Mouse (Mus musculus) spleen, adult 2 months (tissue): ENCODE data around the gene Nfu1. TPM values are rescaled to one million over a fixed set of nuclear protein-coding genes. Genes with fewer than 3 reads are reported as not detected.

Experiments
- DNase-seq, 2 experiments: peaks; one replicate each; pipeline versions ENCODE4 v3.0.0 to v3.0.0-alpha.2; 2012 to 2021; ENCODE audit warnings: low spot score in 2 of 2, low read depth in 1 of 2
- H3K27ac ChIP-seq: fragments of 200-500 bp; 2 replicates; pipeline ENCODE4 v1.5.1; 2012; ENCODE audit warnings: low read length, inconsistent platforms; ENCODE audit not compliant: insufficient read depth
- H3K27me3 ChIP-seq: fragments of 200-500 bp; 2 replicates; pipeline ENCODE4 v1.6.1; 2012; ENCODE audit warnings: mild to moderate bottlenecking, moderate library complexity, low read length, inconsistent platforms; ENCODE audit not compliant: control insufficient read depth, insufficient read depth
- H3K36me3 ChIP-seq: fragments of 200-500 bp; 2 replicates; pipeline ENCODE4 v1.6.1; 2012; ENCODE audit warnings: mild to moderate bottlenecking, low read length, inconsistent platforms; ENCODE audit not compliant: control insufficient read depth, insufficient read depth
- H3K4me1 ChIP-seq: fragments of 200-500 bp; 2 replicates; pipeline ENCODE4 v1.6.1; 2011; ENCODE audit warnings: inconsistent platforms; ENCODE audit not compliant: control insufficient read depth, insufficient read depth, insufficient read length
- H3K4me3 ChIP-seq: fragments of 200-500 bp; 2 replicates; pipeline ENCODE4 v1.5.1; 2011; ENCODE audit warnings: mild to moderate bottlenecking, inconsistent platforms; ENCODE audit not compliant: insufficient read depth, insufficient read length; ENCODE audit errors: extremely low read depth
- CTCF ChIP-seq: fragments of 200-500 bp; IDR thresholded peaks from 2 replicates; pipeline ENCODE4 v1.5.1; 2011; ENCODE audit warnings: mild to moderate bottlenecking, inconsistent platforms; ENCODE audit not compliant: insufficient read depth, insufficient read length, insufficient replicate concordance; ENCODE audit errors: extremely low read depth
- POLR2A ChIP-seq: fragments of 200-500 bp; IDR thresholded peaks from 2 replicates; pipeline ENCODE4 v1.6.1; 2011; ENCODE audit warnings: low read depth, low read length, inconsistent platforms
- WGBS: fragments of 180-500 bp; shearing (Covaris S2); methylation state at CpG from one replicate; pipeline ENCODE4 v1.1.7; 2018; 5-methylcytosine and 5-hydroxymethylcytosine counted together
- polyA plus RNA-seq: library from polyadenylated mRNA; depleted of rRNA; stranded (reverse); fragments of >200 nt; gene quantifications from 2 replicates; pipeline ENCODE4 v1.2.3, GENCODE M21; 2012; rRNA removed

Gene Nfu1
- polyA plus RNA-seq, 1 experiment, result 76.2 TPM

- Histone ChIP-seq H3K36me3 (peaks cover 31% of the 10 kb centered on the region), H3K4me1 (no peaks in the 10 kb centered on the region; the same call in 1 of the 2 replicates), H3K27me3 (no peaks in the 10 kb centered on the region), H3K27ac (no peak overlapping the region), H3K4me3 (no peak overlapping the region)
- TF ChIP-seq CTCF (no peak), POLR2A (no peak)
- DNase-seq, result no peak
- 93% methylated on average over 4 of the region's 4 CpGs for WGBS
These were observed 54.5 kb downstream of the Nfu1 start for GRCm38 (mm10) chr6:87063586-87063985.

- Histone ChIP-seq H3K27ac (no peak overlapping the region), H3K27me3 (no peaks in the 10 kb centered on the region), H3K36me3 (peaks cover 30% of the 10 kb centered on the region), H3K4me3 (no peak overlapping the region), H3K4me1 (no peaks in the 10 kb centered on the region; the same call in 1 of the 2 replicates)
- DNase-seq, result no peak
- TF ChIP-seq POLR2A (no peak), CTCF (no peak)
- 59% methylated on average over 2 of the region's 2 CpGs for WGBS
These were observed 59.2 kb downstream of the Nfu1 start for GRCm38 (mm10) chr6:87068209-87068608.

DNA sequence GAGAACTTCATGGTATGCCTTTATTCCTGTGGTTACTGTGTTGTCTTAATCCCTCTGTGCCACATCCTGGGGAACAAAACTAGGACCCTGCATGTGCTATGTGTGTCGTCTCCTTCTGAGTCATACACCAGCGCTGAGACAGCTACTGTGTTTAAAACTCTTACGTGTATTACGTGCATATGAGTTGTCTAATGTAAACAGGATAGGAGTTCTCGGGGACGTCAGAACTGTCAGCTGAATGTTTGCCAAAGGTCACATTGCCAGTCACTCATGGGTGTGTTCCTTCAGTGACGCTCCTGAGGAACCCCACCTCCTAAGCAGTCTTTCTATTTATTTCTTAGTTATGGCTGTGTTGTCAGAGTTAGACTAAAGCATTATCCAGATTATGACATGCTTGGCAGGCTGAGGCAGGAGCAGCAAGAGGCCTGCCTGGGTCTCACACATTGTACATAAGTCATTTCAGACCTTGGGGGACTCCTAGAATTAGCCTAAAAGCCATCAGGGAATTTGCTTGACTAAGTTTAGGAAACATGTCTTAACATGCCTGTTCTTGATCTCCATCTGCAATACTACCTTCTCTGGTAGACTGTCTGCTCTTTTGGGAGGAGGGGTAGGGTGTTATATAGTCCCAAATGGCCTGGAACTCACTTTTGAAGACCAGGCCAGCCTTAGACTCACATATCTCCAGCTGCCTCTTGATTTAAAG is 60.3 kb downstream of the Nfu1 start:
- H3K27ac ChIP-seq, result peak overlapping the region; percentile 18; the same call in 1 of the 2 replicates
- WGBS, result 82% methylated on average over 7 of the region's 7 CpGs
- no peak for TF ChIP-seq POLR2A
- TF ChIP-seq CTCF, result no peak

GRCm38 (mm10) chr6:87070641-87071040 is 61.6 kb downstream of the Nfu1 start:
- no peaks in the 10 kb centered on the region for H3K27me3 ChIP-seq
- peaks cover 4% of the 10 kb centered on the region; the same call in 1 of the 2 replicates for H3K4me1 ChIP-seq
- TF ChIP-seq POLR2A (no peak), CTCF (no peak)
- no peak overlapping the region for H3K4me3 ChIP-seq
- H3K36me3 ChIP-seq, result peaks cover 26% of the 10 kb centered on the region
- 83% methylated on average over 4 of the region's 4 CpGs for WGBS
- no peak overlapping the region for H3K27ac ChIP-seq
- DNase-seq, result no peak

More for the DNA sequence above, 60.3 kb downstream of the Nfu1 start:
- no peak overlapping the region for H3K4me3 ChIP-seq
- no peaks in the 10 kb centered on the region for H3K27me3 ChIP-seq
- peaks cover 27% of the 10 kb centered on the region for H3K36me3 ChIP-seq
- DNase-seq, result no peak
- no peaks in the 10 kb centered on the region; the same call in 1 of the 2 replicates for H3K4me1 ChIP-seq

- no peak for TF ChIP-seq POLR2A
- TF ChIP-seq CTCF, result no peak
- H3K4me1 ChIP-seq, result peaks cover 4% of the 10 kb centered on the region; the same call in 1 of the 2 replicates
- 69% methylated on average over 4 of the region's 4 CpGs for WGBS
- no peaks in the 10 kb centered on the region for H3K27me3 ChIP-seq
- no peak overlapping the region for H3K4me3 ChIP-seq
- DNase-seq, result no peak
- H3K36me3 ChIP-seq, result peaks cover 17% of the 10 kb centered on the region
- no peak overlapping the region for H3K27ac ChIP-seq
These were observed 63.7 kb downstream of the Nfu1 start for GRCm38 (mm10) chr6:87072759-87073158.

DNA sequence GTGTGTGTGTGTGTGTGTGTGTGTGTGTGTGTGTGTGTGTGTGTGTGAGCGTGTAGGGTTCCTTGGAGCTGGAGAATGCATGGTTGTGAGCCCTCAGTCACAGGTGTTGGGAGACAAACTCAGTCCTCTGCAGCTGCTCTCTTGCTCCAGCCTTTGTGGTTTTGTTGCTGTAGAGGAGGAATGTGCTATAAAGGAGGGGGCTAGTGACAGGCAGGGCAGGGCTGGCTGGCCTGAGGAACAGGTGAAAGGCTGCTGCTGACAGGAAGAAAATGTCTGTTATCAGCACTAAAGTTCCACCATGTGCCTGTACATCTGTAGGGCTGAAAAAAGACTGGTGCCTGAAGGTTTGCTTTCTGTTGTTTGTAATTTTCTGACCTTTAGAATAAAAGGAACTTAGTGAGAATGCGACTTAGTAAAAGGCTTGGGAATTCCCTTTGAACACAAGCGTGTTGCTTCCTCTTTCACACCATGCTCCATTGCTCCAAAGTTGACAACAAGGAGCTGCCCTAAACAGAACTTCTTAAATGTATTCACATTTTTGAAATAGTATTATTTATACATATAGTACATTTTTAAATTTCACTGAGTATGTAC is 66.2 kb downstream of the Nfu1 start:
- Histone ChIP-seq H3K27me3 (no peaks in the 10 kb centered on the region), H3K4me1 (peaks cover 4% of the 10 kb centered on the region; the same call in 1 of the 2 replicates), H3K36me3 (peaks cover 15% of the 10 kb centered on the region), H3K4me3 (no peak overlapping the region), H3K27ac (peak overlapping the region; percentile 83)
- WGBS, result 26% methylated on average over 3 of the region's 3 CpGs
- DNase-seq, result peak in 1 of 2 experiments; percentile 32
- no peak for TF ChIP-seq POLR2A
- no peak for TF ChIP-seq CTCF

Other genes starting within 250 kb of the Nfu1 start
- gene Anxa4, start 215.7 kb upstream of the Nfu1 start, polyA plus RNA-seq, result 9.7 and 13.7 TPM in 2 replicates
- 21.5 and 22.1 TPM in 2 replicates for gene Aak1, start 159.7 kb upstream of the Nfu1 start, polyA plus RNA-seq
- gene Gfpt1, start 33.6 kb downstream of the Nfu1 start, polyA plus RNA-seq, result 5.6 and 6.1 TPM in 2 replicates
- 0.90 and 2.9 TPM in 2 replicates for gene D6Ertd527e, start 95.5 kb downstream of the Nfu1 start, polyA plus RNA-seq